ENCODE assay signal across 18 mouse cellular contexts in the genomic region with DNA sequence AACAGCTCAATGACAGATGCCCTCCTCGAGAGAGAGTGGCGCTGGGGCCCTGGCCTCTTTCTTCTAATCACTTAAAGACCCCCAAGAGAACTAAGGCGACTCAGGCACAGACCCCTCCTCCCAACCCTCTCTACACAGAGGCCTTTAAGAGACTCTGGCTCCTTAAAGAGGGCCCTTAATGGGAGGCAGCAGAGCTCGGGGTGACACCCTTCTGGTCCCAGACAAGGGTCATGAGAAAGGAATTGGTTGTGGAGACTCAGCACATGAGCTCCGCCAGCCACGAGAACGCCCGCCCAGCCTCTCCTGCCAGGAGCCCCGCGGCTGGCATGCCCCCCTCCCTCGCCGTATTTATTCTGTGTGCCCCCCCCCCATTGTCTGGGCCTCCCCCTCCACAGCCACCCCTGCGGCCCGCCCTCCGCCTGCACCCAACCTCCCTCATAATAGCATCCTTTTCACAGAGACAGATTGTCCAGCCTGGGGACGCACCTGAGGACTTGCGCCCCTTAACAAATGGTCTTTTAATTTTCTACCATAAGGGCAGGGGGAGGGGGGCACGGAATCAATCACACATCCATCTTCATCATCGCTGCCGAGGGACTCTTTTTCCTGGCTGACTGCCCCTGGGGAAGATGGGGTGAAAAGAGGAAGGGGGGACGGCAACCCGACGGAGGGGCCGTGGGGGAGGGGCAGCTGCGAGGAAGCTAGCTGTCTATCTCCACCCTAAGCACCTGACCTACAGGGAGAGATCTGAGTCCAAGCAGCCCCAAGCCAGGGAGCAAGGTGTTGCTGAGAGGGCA. TPM values are rescaled to one million over a fixed set of nuclear protein-coding genes. Genes with fewer than 3 reads are reported as not detected.
DNase-seq lines count a peak whose midpoint lies in the region; ATAC-seq lines count a peak whose summit lies in the region.
"Had no signal": no experiment of that assay in that cellular context is flagged by ENCODE, and none has a peak within 500 bp of the region (broad histone marks: within the 10 kb centered on the region; RNA-seq: fewer than 3 reads in every experiment).

No protein-coding gene starts in this region.

- 15% methylated on average over 25 of the region's 25 CpGs for WGBS in forebrain, embryonic 12.5 days
- 6% methylated on average over 21 of the region's 25 CpGs for WGBS in forebrain, embryonic 15.5 days
- WGBS in forebrain, embryonic 13.5 days: 9% methylated on average over 22 of the region's 25 CpGs
- WGBS in hindbrain, embryonic 15.5 days: 5% methylated on average over 25 of the region's 25 CpGs
- WGBS in neural tube, embryonic 13.5 days: 5% methylated on average over 25 of the region's 25 CpGs

- H3K4me1 ChIP-seq in forebrain, embryonic 12.5 days: peaks cover 28% of the 10 kb centered on the region
- peaks cover 18% of the 10 kb centered on the region for H3K4me1 ChIP-seq in forebrain, embryonic 15.5 days
- peaks cover 32% of the 10 kb centered on the region for H3K4me1 ChIP-seq in forebrain, embryonic 13.5 days
- peaks cover 21% of the 10 kb centered on the region for H3K4me1 ChIP-seq in hindbrain, embryonic 15.5 days (replicated peaks)
- peaks cover 36% of the 10 kb centered on the region for H3K4me1 ChIP-seq in neural tube, embryonic 13.5 days (replicated peaks)
- H3K4me1 ChIP-seq: limb, embryonic 15.5 days had no signal

- ATAC-seq in forebrain, embryonic 12.5 days (ENCODE audit: low FRiP score): peak; percentile 69
- no peak for ATAC-seq in forebrain, embryonic 15.5 days (replicated peaks)
- no peak for ATAC-seq in forebrain, embryonic 13.5 days
- ATAC-seq in hindbrain, embryonic 15.5 days (ENCODE audit: low FRiP score, low read depth): peak; percentile 62
- peak; percentile 62 for ATAC-seq in neural tube, embryonic 13.5 days (ENCODE audit: low read depth)
- ATAC-seq: intestine, postnatal 0 days; liver, postnatal 0 days had no signal

- no peaks in the 10 kb centered on the region for H3K36me3 ChIP-seq in forebrain, embryonic 12.5 days (replicated peaks)
- H3K36me3 ChIP-seq in forebrain, embryonic 15.5 days: no peaks in the 10 kb centered on the region
- H3K36me3 ChIP-seq in forebrain, embryonic 13.5 days (ENCODE audit: poor library complexity, severe bottlenecking): no peaks in the 10 kb centered on the region
- H3K36me3 ChIP-seq in hindbrain, embryonic 15.5 days: no peaks in the 10 kb centered on the region
- H3K36me3 ChIP-seq in neural tube, embryonic 13.5 days: no peaks in the 10 kb centered on the region
- H3K36me3 ChIP-seq: limb, embryonic 15.5 days had no signal

- H3K4me3 ChIP-seq in forebrain, embryonic 12.5 days (replicated peaks): no peak overlapping the region
- no peak overlapping the region for H3K4me3 ChIP-seq in forebrain, embryonic 15.5 days
- H3K4me3 ChIP-seq in forebrain, embryonic 13.5 days: no peak overlapping the region
- H3K4me3 ChIP-seq in hindbrain, embryonic 15.5 days: no peak overlapping the region
- H3K4me3 ChIP-seq in neural tube, embryonic 13.5 days: no peak overlapping the region
- H3K4me3 ChIP-seq: limb, embryonic 15.5 days had no signal

- no peaks in the 10 kb centered on the region for H3K9me3 ChIP-seq in forebrain, embryonic 12.5 days
- H3K9me3 ChIP-seq in forebrain, embryonic 15.5 days: no peaks in the 10 kb centered on the region
- H3K9me3 ChIP-seq in forebrain, embryonic 13.5 days (replicated peaks): no peaks in the 10 kb centered on the region
- no peaks in the 10 kb centered on the region for H3K9me3 ChIP-seq in hindbrain, embryonic 15.5 days
- H3K9me3 ChIP-seq in neural tube, embryonic 13.5 days: no peaks in the 10 kb centered on the region
- H3K9me3 ChIP-seq: limb, embryonic 15.5 days had no signal

- H3K27ac ChIP-seq in forebrain, embryonic 12.5 days: peak overlapping the region; percentile 19; the same call in 1 of the 2 replicates
- H3K27ac ChIP-seq in forebrain, embryonic 15.5 days (replicated peaks): no peak overlapping the region
- H3K27ac ChIP-seq in forebrain, embryonic 13.5 days: no peak overlapping the region
- H3K27ac ChIP-seq in hindbrain, embryonic 15.5 days (replicated peaks): no peak overlapping the region
- peak overlapping the region; percentile 71 for H3K27ac ChIP-seq in neural tube, embryonic 13.5 days (replicated peaks)
- H3K27ac ChIP-seq: kidney, postnatal 0 days; limb, embryonic 15.5 days had no signal

- DNase-seq in thymus, postnatal 10 days (ENCODE audit: low spot score in 2 of 2): no peak
- no peak for DNase-seq in urinary bladder, postnatal 4 days (ENCODE audit: low spot score in 2 of 2)
- DNase-seq: adrenal gland, adult 8-10 months; gastrocnemius, postnatal 14 days; heart, postnatal 10 days; liver, postnatal 0 days; lung, postnatal 36 days; right cerebral cortex, postnatal 14 days had no signal

- H3K27me3 ChIP-seq in forebrain, embryonic 12.5 days: peaks cover 73% of the 10 kb centered on the region
- peaks cover 18% of the 10 kb centered on the region for H3K27me3 ChIP-seq in forebrain, embryonic 15.5 days
- H3K27me3 ChIP-seq in forebrain, embryonic 13.5 days: peaks cover 57% of the 10 kb centered on the region
- H3K27me3 ChIP-seq in hindbrain, embryonic 15.5 days: 0 out of 2 replicates have a peak, but pooled peaks cover 4% of the 10 kb centered on the region
- peaks cover 66% of the 10 kb centered on the region for H3K27me3 ChIP-seq in neural tube, embryonic 13.5 days

- peak overlapping the region; percentile 19 for H3K4me2 ChIP-seq in forebrain, embryonic 12.5 days
- H3K4me2 ChIP-seq in forebrain, embryonic 15.5 days (replicated peaks): no peak overlapping the region
- peak overlapping the region; percentile 26 for H3K4me2 ChIP-seq in forebrain, embryonic 13.5 days
- H3K4me2 ChIP-seq in hindbrain, embryonic 15.5 days: no peak overlapping the region
- peak overlapping the region; percentile 25; the same call in 1 of the 2 replicates for H3K4me2 ChIP-seq in neural tube, embryonic 13.5 days
- H3K4me2 ChIP-seq: limb, embryonic 15.5 days had no signal

- H3K9ac ChIP-seq in forebrain, embryonic 12.5 days: no peak overlapping the region
- no peak overlapping the region for H3K9ac ChIP-seq in forebrain, embryonic 15.5 days (replicated peaks)
- H3K9ac ChIP-seq in forebrain, embryonic 13.5 days: no peak overlapping the region
- no peak overlapping the region for H3K9ac ChIP-seq in hindbrain, embryonic 15.5 days
- H3K9ac ChIP-seq in neural tube, embryonic 13.5 days: peak overlapping the region; percentile 49
- H3K9ac ChIP-seq: limb, embryonic 15.5 days; liver, postnatal 0 days had no signal

RNA-seq across cellular contexts. Expression of a gene that starts 37.4 kb away (rescaled TPM):
- polyA plus RNA-seq in forebrain, embryonic 12.5 days (2016; fragmentation: Nextera tagmentation; extraction: Ambion mirVana): 23.8 and 26.6 TPM in 2 replicates
- polyA plus RNA-seq in forebrain, embryonic 15.5 days (2015; fragmentation: Nextera tagmentation; extraction: Ambion mirVana): 6.3 and 7.0 TPM in 2 replicates
- 9.6 and 16.0 TPM in 2 replicates for polyA plus RNA-seq in forebrain, embryonic 13.5 days (2015; fragmentation: Nextera tagmentation; extraction: Ambion mirVana)
- 26.3 and 31.4 TPM in 2 replicates for polyA plus RNA-seq in hindbrain, embryonic 15.5 days (2015; fragmentation: Nextera tagmentation; extraction: Ambion mirVana)
- polyA plus RNA-seq in neural tube, embryonic 13.5 days (2015; fragmentation: Nextera tagmentation; extraction: Ambion mirVana): 42.0 and 46.0 TPM in 2 replicates
- polyA plus RNA-seq: embryonic facial prominence, embryonic 14.5 days; kidney, postnatal 0 days; limb, embryonic 15.5 days; liver, postnatal 0 days; urinary bladder, adult 2 months had no signal

Comparison
In these comparisons a context has a peak if more than half of its experiments do, and no peak if none do; other contexts are left out.
1. ATAC-seq: peak in forebrain, embryonic 12.5 days (single experiment), hindbrain, embryonic 15.5 days (single experiment) and neural tube, embryonic 13.5 days (single experiment); none in forebrain, embryonic 15.5 days (single experiment) and forebrain, embryonic 13.5 days (single experiment).
2. H3K27ac ChIP-seq: peak in forebrain, embryonic 12.5 days (single experiment) and neural tube, embryonic 13.5 days (single experiment); none in forebrain, embryonic 15.5 days (single experiment), forebrain, embryonic 13.5 days (single experiment) and hindbrain, embryonic 15.5 days (single experiment).
3. H3K4me2 ChIP-seq: peak in forebrain, embryonic 12.5 days (single experiment), forebrain, embryonic 13.5 days (single experiment) and neural tube, embryonic 13.5 days (single experiment); none in forebrain, embryonic 15.5 days (single experiment) and hindbrain, embryonic 15.5 days (single experiment).